Mouse (Mus musculus) thymus, postnatal 4 days (tissue): ENCODE results near the gene Cldn34b4.

Experiments
- DNase-seq: peaks from one replicate; pipeline ENCODE4 v3.0.0; 2021

Gene Cldn34b4

DNA sequence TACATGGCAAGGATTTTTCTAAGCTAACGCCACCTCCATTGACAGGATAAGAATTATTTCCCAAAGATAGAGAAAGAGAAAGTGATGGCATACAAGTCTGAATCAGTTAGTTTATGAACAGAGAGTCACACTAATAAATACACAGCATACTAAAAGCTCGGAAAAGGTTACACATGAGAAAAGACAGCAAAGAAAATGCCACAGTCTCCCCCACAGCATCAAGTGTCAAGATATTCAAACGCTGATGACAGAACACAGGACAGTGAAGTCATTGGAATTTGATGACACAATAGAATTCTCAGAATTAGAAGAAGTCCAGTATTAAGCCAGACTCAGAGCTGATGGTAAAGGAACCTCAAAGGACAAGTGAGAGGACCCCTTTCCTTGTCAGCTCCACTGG is at the start of gene Cldn34b4:
Gene Cldn34b4 (plus strand): TSS at position 301 of the 400 bp plus-strand sequence.
- DNase-seq: no peak
